Mouse (Mus musculus): ENCODE measurements at regions not wholly inside any gene's neighbourhood (a gene's known extent, or its start where the extent isn't known, plus 50 kb on each side); places are given as distances from the start of the nearest gene placed in this dataset.

DNA sequence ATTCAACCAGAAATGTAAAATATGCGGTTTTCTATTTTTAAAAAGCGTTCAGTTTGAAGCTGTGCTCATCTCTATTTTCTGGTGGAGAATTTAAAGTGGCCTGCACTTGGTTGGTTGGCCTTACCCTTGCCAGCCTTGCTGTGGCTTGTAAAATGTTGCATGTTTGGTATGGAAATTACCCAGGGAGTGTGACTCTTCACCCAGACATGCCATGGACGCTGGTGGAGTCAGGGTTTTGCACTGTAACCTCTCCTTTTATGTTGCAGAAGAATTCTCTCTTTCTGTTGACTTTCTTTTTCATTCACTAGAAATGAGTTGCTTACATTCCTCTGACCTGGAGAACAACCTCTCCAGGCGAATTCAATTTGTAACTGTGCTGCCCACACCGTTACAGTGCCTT, 157.5 kb upstream of the Gorab start:
- no peak for DNase-seq (ENCODE audit: low spot score in 2 of 2)
- intact Hi-C loops (cut with DNase I): no loop called here

DNA sequence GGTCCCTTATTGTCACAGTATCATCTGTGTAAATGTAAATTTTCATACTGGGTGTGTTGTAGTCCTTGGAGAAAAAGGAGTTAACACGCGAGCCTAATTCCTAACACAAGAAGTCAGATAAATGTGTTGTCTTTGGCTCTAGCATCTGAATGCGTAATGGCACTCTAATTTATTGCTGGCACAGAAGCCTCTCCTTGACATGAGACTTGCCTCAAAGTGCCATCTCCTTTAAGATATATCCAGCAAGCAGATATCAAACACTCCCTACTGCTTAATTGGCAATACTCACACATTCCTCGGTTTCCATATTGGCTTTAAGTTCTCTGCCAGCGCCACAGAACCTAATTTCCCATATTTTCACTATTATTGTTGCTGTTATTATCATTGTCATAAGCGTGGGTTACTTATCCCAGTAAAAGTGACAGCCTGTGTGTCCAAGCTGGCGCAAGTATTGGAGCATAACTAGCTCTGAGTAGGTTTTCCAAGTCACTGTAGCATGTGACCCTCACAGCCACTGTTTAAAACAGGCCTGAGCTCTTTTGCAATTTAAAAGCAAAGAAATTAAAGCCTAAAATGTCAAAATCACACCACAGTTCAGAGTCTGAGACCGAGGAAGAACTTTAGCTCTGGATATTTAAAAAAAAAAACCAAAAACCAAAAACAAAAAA, 156.9 kb upstream of the Gorab start:
- DNase-seq (ENCODE audit: low spot score in 2 of 2): no peak
- intact Hi-C loops (cut with DNase I): no loop called here

DNA sequence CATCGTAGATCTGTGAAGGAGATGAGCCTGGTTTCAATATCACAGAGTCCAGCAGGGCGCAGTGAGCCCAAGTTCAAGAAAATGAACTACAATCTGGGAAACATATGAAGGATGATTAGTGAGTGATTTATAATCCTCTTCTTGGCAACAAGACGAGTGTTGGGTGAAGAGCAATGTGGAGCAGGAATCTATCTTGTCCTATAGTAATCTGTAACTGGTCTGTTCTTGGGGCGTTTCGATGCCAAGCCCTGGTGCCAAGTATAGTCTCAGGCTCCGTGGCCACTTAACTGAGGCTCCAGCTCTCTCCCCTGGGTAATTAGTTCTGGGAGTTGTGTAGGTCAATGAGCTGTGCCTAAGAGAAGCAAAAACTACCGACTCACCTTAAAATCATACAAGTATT, 154.4 kb upstream of the Gorab start:
- DNase-seq (ENCODE audit: low spot score in 2 of 2): no peak
- intact Hi-C loops (cut with DNase I): no loop called here

DNA sequence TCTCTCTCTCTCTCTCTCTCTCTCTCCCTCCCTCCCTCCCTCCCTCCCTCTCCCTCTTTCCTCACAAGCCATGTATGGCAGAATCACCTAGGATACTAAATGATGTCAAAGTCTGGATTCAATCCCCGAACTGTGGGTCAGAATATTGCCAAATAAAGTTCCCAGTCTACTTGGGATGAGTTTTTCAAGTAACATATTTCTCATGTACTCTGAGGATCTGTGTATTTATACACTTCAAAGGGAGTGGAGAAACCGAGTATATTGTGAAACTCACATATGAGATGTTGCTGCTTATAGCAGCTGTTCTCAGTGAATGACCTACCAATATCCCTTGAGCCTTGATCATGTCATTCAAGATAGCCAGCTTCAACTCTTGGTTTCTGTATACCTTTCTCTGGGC, 151.7 kb upstream of the Gorab start:
- no peak for DNase-seq (ENCODE audit: low spot score in 2 of 2)
- intact Hi-C loops (cut with DNase I): no loop called here

DNA sequence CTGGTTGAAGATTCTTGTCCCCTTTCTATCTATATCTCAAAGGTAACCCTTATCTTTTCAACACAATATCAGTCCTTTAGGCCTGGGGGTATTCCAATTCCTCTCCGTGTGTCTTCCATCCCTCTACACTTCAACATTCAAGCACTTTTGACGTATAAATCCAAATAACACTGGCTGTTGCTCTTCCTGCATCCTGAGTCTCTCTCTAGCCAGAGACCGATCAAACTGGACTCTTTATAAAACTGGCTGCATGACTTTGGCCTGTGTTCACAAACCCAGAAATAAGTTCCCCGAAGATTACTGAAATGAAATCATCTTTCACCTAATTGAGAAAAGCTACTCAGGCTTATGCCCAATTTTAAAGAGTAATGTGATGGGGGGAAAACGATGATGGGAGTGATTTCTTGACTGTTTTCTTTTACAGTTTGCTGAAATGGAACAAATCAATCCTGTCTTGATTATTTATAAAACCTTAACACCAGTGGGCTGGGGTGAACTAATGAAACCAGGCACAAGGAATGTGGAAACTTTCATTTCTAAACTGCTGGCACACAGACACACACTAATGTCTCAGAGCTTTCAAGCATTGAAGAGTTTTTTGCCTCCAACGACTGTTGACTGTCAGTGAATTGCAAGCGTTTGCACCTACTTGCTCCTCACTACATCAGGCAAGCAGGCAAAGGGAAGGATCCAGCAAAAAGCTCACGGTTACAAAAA, 135.5 kb upstream of the Gorab start:
- no peak for DNase-seq (ENCODE audit: low spot score in 2 of 2)
- intact Hi-C loops (cut with DNase I): no loop called here

DNA sequence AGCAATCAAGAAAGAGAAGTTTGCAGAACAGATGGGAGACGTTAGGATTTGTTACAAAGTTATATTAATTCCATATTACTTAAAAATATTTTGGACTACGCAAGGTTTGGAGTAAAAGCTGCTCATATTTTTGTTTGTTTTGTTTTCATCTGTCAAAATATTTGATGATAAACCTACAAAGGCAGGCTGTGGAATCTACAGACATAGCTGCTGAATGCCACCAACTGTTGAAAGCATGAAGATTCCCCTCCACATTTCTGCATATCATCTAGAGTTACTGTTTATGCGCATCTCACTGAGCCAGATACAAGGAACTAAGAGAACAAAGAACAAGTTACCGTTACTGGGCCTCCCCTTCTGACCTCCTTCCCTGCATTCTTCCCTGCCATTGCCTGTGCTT, 127.1 kb upstream of the Gorab start:
- no peak for DNase-seq (ENCODE audit: low spot score in 2 of 2)
- intact Hi-C loops (cut with DNase I): no loop called here

DNA sequence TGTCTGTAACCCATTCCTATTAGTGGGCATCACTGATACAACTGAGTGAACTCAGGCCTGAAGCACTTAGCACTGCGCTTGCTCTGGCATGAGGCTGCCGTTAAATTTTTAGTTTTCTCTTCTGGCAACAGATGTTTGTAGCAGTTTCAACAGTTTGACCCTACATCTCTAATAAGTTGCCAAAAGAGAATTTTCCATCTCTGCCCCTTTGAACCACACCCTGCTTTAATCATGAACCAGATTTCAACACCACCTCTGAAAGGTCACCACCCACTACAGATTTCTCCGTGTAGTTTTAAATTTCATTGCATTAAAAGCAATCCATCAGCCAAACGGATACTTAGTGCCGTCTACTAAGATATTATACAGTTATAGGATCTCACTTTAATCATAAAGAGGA, 114.5 kb upstream of the Gorab start:
- intact Hi-C loops (cut with DNase I): no loop called here
- DNase-seq (ENCODE audit: low spot score in 2 of 2): no peak

DNA sequence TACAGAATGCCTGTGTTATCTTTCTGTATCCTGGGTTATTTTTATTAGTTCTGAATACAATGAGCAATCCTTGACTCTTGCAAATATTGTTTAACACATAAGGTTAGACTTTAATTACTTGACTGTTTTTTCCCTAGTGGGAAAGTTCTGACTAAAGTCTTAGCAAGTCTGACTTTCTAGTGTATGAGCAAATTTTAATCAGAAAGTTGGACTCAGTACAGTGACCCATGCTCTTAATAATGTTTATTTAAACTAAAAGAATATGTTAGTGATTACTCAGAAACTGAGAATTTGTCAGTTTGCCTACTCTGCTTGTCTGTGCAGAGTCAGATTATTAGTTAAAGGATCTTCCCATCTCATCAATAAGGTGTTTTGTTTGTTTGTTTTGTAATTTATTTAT, 109.4 kb upstream of the Gorab start:
- intact Hi-C loops (cut with DNase I): no loop called here
- DNase-seq (ENCODE audit: low spot score in 2 of 2): no peak

DNA sequence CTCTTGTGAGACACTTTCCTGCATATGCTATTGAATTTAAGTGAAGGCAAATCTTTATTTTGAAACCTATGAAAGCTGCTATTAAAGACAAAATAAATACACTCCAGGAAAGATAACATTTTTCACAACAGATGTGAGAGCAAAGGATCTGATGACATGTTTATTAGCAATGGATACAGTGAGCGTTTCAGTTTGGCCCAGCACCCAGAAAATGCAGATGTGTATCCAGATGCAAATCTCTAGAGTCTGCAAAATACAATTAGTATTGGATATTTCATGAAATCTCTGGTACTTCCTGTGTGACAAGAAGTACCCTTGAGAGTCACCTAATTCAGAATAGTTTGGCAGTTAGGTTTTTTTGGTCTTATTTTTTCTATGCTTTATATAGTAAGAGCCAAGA, 108.5 kb upstream of the Gorab start:
- intact Hi-C loops (cut with DNase I): no loop called here
- DNase-seq (ENCODE audit: low spot score in 2 of 2): no peak

DNA sequence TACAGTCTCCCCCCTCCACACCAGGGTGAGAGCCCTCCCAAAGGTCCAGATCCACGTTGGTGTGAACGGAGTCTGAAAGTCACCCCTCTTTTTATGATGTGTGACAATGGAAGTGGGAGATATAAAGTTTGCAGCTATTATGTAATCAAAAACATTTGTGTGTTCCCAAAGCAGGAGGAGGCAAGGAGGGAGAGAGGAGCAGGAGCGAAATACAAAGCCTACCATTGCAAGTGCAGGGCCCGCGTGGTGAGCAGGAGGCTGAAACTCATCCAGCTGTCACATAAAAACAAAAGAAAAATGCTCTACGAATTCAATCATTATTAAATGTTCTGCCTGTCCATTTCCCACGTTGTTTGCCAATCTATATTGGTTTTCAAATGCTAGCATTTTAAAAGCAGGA, 101.6 kb upstream of the Gorab start:
- DNase-seq (ENCODE audit: low spot score in 2 of 2): no peak
- intact Hi-C loops (cut with DNase I): no loop called here

DNA sequence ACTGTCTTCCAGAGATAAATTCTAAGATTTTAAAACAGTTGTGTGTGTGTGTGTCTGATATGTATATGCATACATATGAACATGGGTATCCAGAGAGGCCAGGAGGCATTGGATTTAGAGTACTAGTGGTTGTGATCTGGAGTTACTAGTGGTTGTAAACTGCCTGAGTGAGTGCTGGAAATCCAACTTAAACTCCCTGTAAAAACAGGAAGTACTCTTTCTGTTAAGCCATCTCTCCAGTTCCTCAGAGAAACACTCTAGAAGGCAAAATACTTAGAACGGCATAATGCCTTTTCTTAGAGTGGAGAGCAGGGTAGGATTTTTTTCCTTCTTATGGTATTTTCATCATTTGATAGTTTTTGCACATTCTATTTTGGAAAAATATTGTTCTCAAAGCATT, 99.1 kb upstream of the Gorab start:
- intact Hi-C loops (cut with DNase I): no loop called here
- DNase-seq (ENCODE audit: low spot score in 2 of 2): no peak

DNA sequence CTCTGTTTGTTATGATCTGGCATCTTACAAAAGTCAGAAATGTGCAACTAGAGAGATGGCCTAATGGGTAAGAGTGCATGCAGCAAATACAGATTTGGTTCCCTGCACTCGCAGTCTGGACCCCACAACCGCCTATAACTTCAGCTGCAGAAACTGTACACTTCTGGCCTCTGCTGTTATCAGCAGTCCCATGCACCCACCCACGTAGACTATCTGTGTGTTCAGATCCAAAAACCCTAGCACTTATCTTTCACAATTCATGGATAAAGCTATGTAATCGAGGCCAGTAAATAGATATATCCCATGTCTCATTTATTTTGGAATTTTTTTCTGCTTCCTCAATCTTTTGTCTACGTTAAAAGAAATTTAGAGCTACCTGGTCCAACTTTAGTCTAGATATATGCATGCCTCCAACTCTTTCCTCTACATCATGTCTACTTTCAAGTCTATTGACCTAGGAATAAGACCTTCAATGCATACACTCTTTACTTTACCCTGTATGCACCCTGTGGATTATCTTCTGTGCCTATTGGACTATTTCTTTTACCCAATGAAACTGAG, 95.0 kb upstream of the Gorab start:
- intact Hi-C loops (cut with DNase I): no loop called here
- DNase-seq (ENCODE audit: low spot score in 2 of 2): no peak

DNA sequence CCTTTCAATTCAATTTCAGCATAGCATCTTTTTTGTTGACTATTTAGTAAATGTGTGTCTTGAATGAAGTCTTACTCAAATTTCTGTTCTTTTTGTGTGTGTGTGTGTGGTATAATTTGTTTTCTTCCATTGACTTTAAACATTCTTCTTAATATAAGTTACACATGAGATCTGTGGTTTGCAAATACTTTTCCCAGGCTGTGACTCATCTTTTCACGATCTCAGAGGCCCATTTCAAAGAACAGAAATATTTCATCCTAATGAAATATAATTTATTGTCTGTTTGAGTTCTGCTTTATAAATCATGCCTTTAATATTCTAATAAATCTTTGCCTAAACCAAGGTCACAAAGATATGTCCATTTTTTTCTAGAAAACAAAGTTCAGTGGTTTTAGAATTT, 92.9 kb upstream of the Gorab start:
- DNase-seq (ENCODE audit: low spot score in 2 of 2): no peak
- intact Hi-C loops (cut with DNase I): no loop called here

DNA sequence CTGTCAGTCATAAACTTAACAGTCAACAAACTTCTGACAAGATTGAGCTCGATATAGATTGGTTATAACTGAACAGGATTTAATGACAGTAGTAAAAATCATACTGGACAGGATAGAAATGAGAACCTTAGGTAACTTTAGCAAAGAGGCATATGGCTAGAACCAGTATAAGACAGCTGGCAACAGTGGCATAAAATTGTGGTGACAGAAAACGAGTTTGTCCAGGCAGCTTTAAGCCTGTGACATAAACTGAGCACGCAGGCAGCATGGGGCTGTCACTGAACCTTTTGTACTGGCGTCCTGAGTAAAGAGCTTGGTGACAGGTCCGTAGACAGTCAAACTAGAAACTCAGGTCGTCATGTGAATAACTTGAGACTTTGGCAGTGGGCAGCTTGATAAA, 85.1 kb upstream of the Gorab start:
- no peak for DNase-seq (ENCODE audit: low spot score in 2 of 2)
- intact Hi-C loops (cut with DNase I): no loop called here

DNA sequence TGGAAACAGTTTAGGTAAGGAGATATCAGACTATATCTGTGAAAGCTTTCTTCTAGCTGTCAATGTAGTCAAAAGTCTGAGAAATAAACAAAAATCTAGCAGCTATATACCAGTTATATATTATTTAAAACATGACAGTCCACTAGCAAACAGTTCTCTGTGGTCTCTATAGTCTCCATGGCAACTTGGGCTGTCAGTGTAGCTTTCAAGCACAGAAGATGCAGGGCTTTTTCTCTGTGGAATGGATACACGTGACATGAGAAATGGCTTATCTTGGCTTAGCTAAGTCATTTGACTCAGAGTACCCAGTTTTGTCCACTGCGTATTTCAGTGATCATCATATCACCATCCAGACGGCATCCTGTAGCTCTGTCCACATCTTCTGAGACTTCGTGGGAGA, 84.6 kb upstream of the Gorab start:
- no peak for DNase-seq (ENCODE audit: low spot score in 2 of 2)
- intact Hi-C loops (cut with DNase I): no loop called here

DNA sequence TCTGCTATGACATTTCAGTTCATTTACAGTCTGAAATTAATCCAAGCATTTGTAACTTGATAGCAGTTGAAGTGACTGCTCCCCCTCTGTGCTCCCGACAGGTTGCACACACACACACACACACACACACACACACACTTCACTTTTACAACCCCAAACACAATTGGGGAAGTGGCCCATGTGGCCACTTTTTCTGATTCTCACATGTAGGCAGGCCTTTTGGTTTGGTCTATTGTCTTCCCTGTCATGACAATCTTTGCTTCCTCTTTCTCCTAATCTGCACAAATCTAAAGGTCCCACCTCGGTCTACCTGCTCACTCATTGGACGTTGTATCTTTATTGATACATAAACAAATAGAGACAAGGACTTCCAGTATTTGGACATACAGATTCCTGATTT, 79.6 kb upstream of the Gorab start:
- DNase-seq (ENCODE audit: low spot score in 2 of 2): no peak
- intact Hi-C loops (cut with DNase I): no loop called here

DNA sequence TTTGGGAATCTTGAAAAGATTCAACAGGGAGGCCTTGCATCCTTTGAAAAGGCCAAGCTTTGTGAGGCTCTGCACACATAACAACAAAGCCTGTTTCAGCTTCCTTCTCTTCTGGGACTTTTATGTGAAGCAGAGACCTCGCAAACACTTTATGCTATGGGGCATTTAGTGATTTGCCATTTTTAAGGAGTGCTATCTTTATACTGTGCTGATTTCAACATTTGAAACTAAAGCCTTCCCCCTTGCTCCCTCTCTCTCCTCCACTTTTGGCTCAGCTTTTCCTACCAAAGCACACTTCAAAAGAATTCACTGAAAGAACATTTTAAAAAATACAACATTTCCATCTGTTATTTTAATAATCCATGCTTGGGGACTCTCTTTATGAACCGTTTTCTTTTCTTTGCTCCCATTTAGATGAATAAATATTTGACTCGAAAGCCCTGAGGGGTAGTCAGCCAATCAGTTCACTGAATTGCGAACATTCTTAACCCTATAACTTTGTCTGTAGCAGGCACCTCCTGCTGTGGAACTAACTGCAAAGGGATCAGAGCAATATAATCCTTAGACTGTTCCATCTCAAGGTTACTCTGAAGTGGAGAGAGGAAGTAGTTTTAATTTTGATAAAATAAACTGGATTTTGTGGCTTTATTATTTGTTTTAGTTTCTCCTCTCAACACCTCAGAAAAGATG, 74.2 kb upstream of the Gorab start:
- no peak for DNase-seq (ENCODE audit: low spot score in 2 of 2)
- intact Hi-C loops (cut with DNase I): no loop called here

DNA sequence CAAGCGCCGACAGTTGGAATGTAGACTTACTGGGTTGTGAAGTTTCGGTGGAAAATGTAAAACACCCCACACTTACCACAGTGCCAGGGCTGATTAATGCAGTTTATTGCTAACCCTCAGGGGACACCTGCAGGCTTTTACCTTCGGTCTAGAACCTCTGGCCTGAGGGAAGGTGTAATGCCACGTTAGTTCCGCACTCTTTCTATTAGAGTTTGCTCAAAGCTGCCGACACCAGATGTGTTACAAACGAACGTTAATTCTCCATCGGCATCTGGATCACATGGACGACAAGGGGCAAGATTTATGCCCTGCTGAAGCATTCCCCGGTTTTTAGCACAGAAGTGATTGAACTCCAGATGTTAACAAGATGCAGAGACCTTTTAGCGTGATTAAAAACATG, 57.7 kb upstream of the Gorab start:
- intact Hi-C loops (cut with DNase I): no loop called here

DNA sequence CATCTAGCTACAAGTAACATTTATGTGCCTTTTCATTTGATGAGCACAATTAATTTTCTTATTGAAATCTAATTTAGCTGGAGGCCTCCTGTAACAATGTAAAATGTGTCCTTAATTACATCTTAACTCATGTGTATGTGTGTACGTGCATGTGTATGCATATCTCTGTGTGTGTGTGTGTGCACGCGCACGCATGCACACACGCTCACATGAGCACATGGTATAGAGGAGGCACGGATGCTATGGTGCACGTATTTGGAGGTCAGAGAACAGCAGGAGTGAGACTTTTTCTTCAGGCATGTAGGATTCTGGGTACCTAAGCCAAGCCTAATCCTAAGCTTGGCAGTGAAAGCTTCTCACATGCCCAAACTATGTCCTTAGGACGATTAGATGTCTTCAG, 52.9 kb upstream of the Gorab start:
- DNase-seq (ENCODE audit: low spot score in 2 of 2): no peak
- intact Hi-C loops (cut with DNase I): no loop called here

More for the DNA sequence above, 57.7 kb upstream of the Gorab start:
- DNase-seq (ENCODE audit: low spot score in 2 of 2): no peak

All from left cerebral cortex, postnatal 25 days (tissue).